In genomic region chr14:41648176-41648575, GRCm38 (mm10) we compare ENCODE assay signal across 1 mouse cellular context. TPM values are rescaled to one million over a fixed set of nuclear protein-coding genes. Genes with fewer than 3 reads are reported as not detected.
"Had no signal": no experiment of that assay in that cellular context is flagged by ENCODE, and none has a peak within 500 bp of the region (broad histone marks: within the 10 kb centered on the region; RNA-seq: fewer than 3 reads in every experiment).

No protein-coding gene starts in this region.

RNA-seq across cellular contexts. Expression of gene Gm3676, which starts 1.9 kb away (rescaled TPM):
- total RNA-seq: neutrophil, adult 5-6 weeks had no signal

RNA-seq across cellular contexts. Expression of gene Gm3072, which starts 23.8 kb away (rescaled TPM):
- total RNA-seq: neutrophil, adult 5-6 weeks had no signal

RNA-seq across cellular contexts. Expression of gene Gm8068, which starts 53.5 kb away (rescaled TPM):
- total RNA-seq: neutrophil, adult 5-6 weeks had no signal
